ENCODE assay signal across 28 mouse cellular contexts in the genomic region with DNA sequence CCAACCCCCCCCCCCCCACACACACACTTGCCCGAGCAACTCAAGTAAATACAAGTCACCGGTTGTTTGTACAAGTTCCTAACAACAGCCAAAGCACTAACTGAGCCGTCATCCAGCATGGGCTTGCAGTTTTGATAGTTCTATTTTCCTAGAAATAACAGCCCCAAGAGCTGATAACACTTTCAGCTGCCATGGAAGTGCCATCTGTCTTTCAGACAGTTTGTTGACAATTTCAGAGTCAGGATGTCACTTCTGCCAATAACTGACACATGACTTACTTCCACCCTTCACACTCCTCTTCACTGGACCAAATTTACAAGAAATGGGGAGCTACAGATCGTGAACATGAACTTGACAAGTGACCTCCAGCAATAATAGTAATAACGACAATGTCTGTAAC.
DNase-seq lines count a peak whose midpoint lies in the region; ATAC-seq lines count a peak whose summit lies in the region.
"Had no signal": no experiment of that assay in that cellular context is flagged by ENCODE, and none has a peak within 500 bp of the region (broad histone marks: within the 10 kb centered on the region; RNA-seq: fewer than 3 reads in every experiment).

No protein-coding gene starts in this region.

- no peak for ATAC-seq in forebrain, embryonic 14.5 days
- ATAC-seq in forebrain, embryonic 15.5 days (replicated peaks) = no peak
- ATAC-seq: forebrain, embryonic 16.5 days; hindbrain, embryonic 16.5 days had no signal

- no peak overlapping the region for H3K27ac ChIP-seq in forebrain, embryonic 14.5 days (ENCODE audit: low read depth, low read length)
- no peak overlapping the region for H3K27ac ChIP-seq in forebrain, embryonic 15.5 days (replicated peaks)
- H3K27ac ChIP-seq: limb, embryonic 10.5 days; limb, embryonic 15.5 days; liver, embryonic 15.5 days; lung, embryonic 15.5 days; midbrain, embryonic 12.5 days; neural tube, embryonic 12.5 days had no signal

- peak; percentile 24 for DNase-seq in forebrain, embryonic 14.5 days (ENCODE audit: low spot score)
- DNase-seq in layer of hippocampus, adult 9-10 months (ENCODE audit: low spot score) = peak; percentile 18
- no peak for DNase-seq in layer of hippocampus, postnatal 10 days (ENCODE audit: low spot score in 2 of 2)
- peak; percentile 15 for DNase-seq in c-Kit-positive CD71-positive TER-119-negative erythroid progenitor cells, embryonic 14.5 days (ENCODE audit: low read depth)
- DNase-seq in adrenal gland, postnatal 36 days = no peak
- DNase-seq in frontal cortex, postnatal 10 days (ENCODE audit: low spot score in 2 of 2) = no peak
- DNase-seq: adrenal gland, adult 2 months; cerebellum, adult 2 months; cerebellum, postnatal 14 days; gastrocnemius, postnatal 10 days; heart, postnatal 14 days; kidney, adult 18-20 months; kidney, postnatal 36 days; right cerebral cortex, adult 18-20 months; spleen, adult 18-20 months; thymus, postnatal 25 days had no signal

- WGBS in forebrain, embryonic 14.5 days = 82% methylated on average over 5 of the region's 5 CpGs
- 78% methylated on average over 5 of the region's 5 CpGs for WGBS in forebrain, embryonic 15.5 days

- no peak overlapping the region for H3K4me2 ChIP-seq in forebrain, embryonic 14.5 days (ENCODE audit: low read length)
- no peak overlapping the region for H3K4me2 ChIP-seq in forebrain, embryonic 15.5 days (replicated peaks)
- H3K4me2 ChIP-seq: limb, embryonic 15.5 days; liver, embryonic 15.5 days; lung, embryonic 15.5 days; midbrain, embryonic 12.5 days; neural tube, embryonic 12.5 days had no signal

- H3K36me3 ChIP-seq in forebrain, embryonic 14.5 days (ENCODE audit: control insufficient read depth, insufficient read depth, low read length) = no peaks in the 10 kb centered on the region
- no peaks in the 10 kb centered on the region for H3K36me3 ChIP-seq in forebrain, embryonic 15.5 days
- H3K36me3 ChIP-seq: G1E; limb, embryonic 10.5 days; liver, embryonic 15.5 days; lung, embryonic 15.5 days; midbrain, embryonic 12.5 days; neural tube, embryonic 12.5 days had no signal

- no peak overlapping the region for H3K9ac ChIP-seq in forebrain, embryonic 14.5 days (ENCODE audit: low read length)
- H3K9ac ChIP-seq in forebrain, embryonic 15.5 days (replicated peaks) = no peak overlapping the region
- H3K9ac ChIP-seq: limb, embryonic 15.5 days; liver, embryonic 15.5 days; lung, embryonic 15.5 days; midbrain, embryonic 12.5 days; neural tube, embryonic 12.5 days had no signal

- H3K4me3 ChIP-seq in forebrain, embryonic 14.5 days (ENCODE audit: low read depth, low read length) = no peak overlapping the region
- no peak overlapping the region for H3K4me3 ChIP-seq in forebrain, embryonic 15.5 days
- H3K4me3 ChIP-seq: erythroblast, embryonic 14.5 days; limb, embryonic 10.5 days; limb, embryonic 15.5 days; liver, embryonic 15.5 days; lung, embryonic 15.5 days; midbrain, embryonic 12.5 days; myocyte; neural tube, embryonic 12.5 days had no signal

- no peaks in the 10 kb centered on the region for H3K4me1 ChIP-seq in forebrain, embryonic 14.5 days (ENCODE audit: control insufficient read depth, insufficient read depth, low read length)
- H3K4me1 ChIP-seq in forebrain, embryonic 15.5 days = no peaks in the 10 kb centered on the region
- H3K4me1 ChIP-seq: limb, embryonic 10.5 days; limb, embryonic 15.5 days; liver, embryonic 15.5 days; lung, embryonic 15.5 days; midbrain, embryonic 12.5 days; neural tube, embryonic 12.5 days had no signal

- no peaks in the 10 kb centered on the region for H3K9me3 ChIP-seq in forebrain, embryonic 14.5 days (replicated peaks; ENCODE audit: control insufficient read depth, low read length)
- no peaks in the 10 kb centered on the region for H3K9me3 ChIP-seq in forebrain, embryonic 15.5 days
- H3K9me3 ChIP-seq: limb, embryonic 10.5 days; limb, embryonic 15.5 days; liver, embryonic 15.5 days; lung, embryonic 15.5 days; midbrain, embryonic 12.5 days; neural tube, embryonic 12.5 days had no signal

- H3K27me3 ChIP-seq in forebrain, embryonic 14.5 days (replicated peaks; ENCODE audit: control insufficient read depth, insufficient read depth, low read length) = no peaks in the 10 kb centered on the region
- H3K27me3 ChIP-seq in forebrain, embryonic 15.5 days = no peaks in the 10 kb centered on the region
- H3K27me3 ChIP-seq: limb, embryonic 15.5 days; liver, embryonic 15.5 days; lung, embryonic 15.5 days; midbrain, embryonic 12.5 days; neural tube, embryonic 12.5 days had no signal

Comparison
In these comparisons a context has a peak if more than half of its experiments do, and no peak if none do; other contexts are left out.
1. DNase-seq: peak in forebrain, embryonic 14.5 days (single experiment), layer of hippocampus, adult 9-10 months (single experiment) and c-Kit-positive CD71-positive TER-119-negative erythroid progenitor cells, embryonic 14.5 days (single experiment); none in layer of hippocampus, postnatal 10 days (0 of 2), adrenal gland, postnatal 36 days (0 of 2) and frontal cortex, postnatal 10 days (0 of 2).